Mouse (Mus musculus) large intestine, adult 2 months (tissue): ENCODE measurements around the gene Rpl7l1. TPM values are rescaled to one million over a fixed set of nuclear protein-coding genes. Genes with fewer than 3 reads are reported as not detected.
A peak's percentile ranks its signal among the peaks of the same experiment; 100 is the strongest.
"Not testable (repeated sequence)": the region's sequence is repeated elsewhere in the genome, so short reads cannot be mapped to it uniquely, and the experiment has no call there.

ENCODE experiments used
- DNase-seq: peaks from one replicate; pipeline ENCODE4 v3.0.0-alpha.2; 2012; ENCODE audit warnings: low read depth, low spot score
- WGBS: fragments of 180-500 bp; shearing (Covaris S2); methylation state at CpG from one replicate; pipeline ENCODE4 v1.1.7; 2018; 5-methylcytosine and 5-hydroxymethylcytosine counted together
- polyA plus RNA-seq: library from polyadenylated mRNA; depleted of rRNA; stranded (reverse); fragments of >200 nt; gene quantifications from 2 replicates; pipeline ENCODE4 v1.2.3, GENCODE M21; 2012

The Rpl7l1 gene
- polyA plus RNA-seq, 1 experiment, result 27.2 TPM

- no peak for DNase-seq
- 59% methylated on average over 2 of the region's 2 CpGs for WGBS
Measured at GRCm38 (mm10) chr17:46783222-46783565, 722 bp upstream of the Rpl7l1 start.

GRCm38 (mm10) chr17:46781876-46782275 lies 596 bp downstream of the Rpl7l1 start:
- WGBS, result under 1% methylated on average over 11 of the region's 11 CpGs
- DNase-seq, result no peak

GRCm38 (mm10) chr17:46776087-46776486 lies 6.4 kb downstream of the Rpl7l1 start:
- 26% methylated on average over 3 of the region's 3 CpGs for WGBS
- no peak for DNase-seq

GRCm38 (mm10) chr17:46775070-46775469 lies 7.4 kb downstream of the Rpl7l1 start:
- DNase-seq, result no peak
- 82% methylated on average over 9 of the region's 9 CpGs for WGBS

- 42% methylated on average over 2 of the region's 2 CpGs for WGBS
- no peak for DNase-seq
Measured at GRCm38 (mm10) chr17:46774131-46774472, 8.4 kb downstream of the Rpl7l1 start.

- WGBS, result 7% methylated on average over 20 of the region's 20 CpGs
- DNase-seq, result peak; percentile 51
Measured at GRCm38 (mm10) chr17:46773278-46774130, 9.0 kb downstream of the Rpl7l1 start.

GRCm38 (mm10) chr17:46772404-46773277 lies 9.8 kb downstream of the Rpl7l1 start, which contains the start of gene 2310039H08Rik:
Gene 2310039H08Rik (plus strand): TSS chr17:46772635.
- peak; percentile 68 for DNase-seq
- under 1% methylated on average over 50 of the region's 50 CpGs for WGBS

GRCm38 (mm10) chr17:46772038-46772403 lies 10.5 kb downstream of the Rpl7l1 start:
- WGBS, result 2% methylated on average over 5 of the region's 5 CpGs
- no peak for DNase-seq

GRCm38 (mm10) chr17:46771616-46772015 lies 10.9 kb downstream of the Rpl7l1 start:
- WGBS, result 65% methylated on average over 17 of the region's 17 CpGs
- DNase-seq, result no peak

GRCm38 (mm10) chr17:46771025-46771424 lies 11.4 kb downstream of the Rpl7l1 start:
- no peak for DNase-seq
- WGBS, result 82% methylated on average over 4 of the region's 4 CpGs

GRCm38 (mm10) chr17:46770546-46770945 lies 11.9 kb downstream of the Rpl7l1 start:
- DNase-seq, result no peak
- 93% methylated on average over 11 of the region's 11 CpGs for WGBS

- no peak for DNase-seq
- 40% methylated on average over 8 of the region's 8 CpGs for WGBS
Measured at GRCm38 (mm10) chr17:46767868-46768267, 14.6 kb downstream of the Rpl7l1 start.

GRCm38 (mm10) chr17:46764916-46765315 lies 17.6 kb downstream of the Rpl7l1 start:
- WGBS, result 62% methylated on average over 9 of the region's 9 CpGs
- not testable (repeated sequence) for DNase-seq

GRCm38 (mm10) chr17:46763544-46763943 lies 18.9 kb downstream of the Rpl7l1 start, which contains the start of gene Ptcra:
Gene Ptcra (minus strand): TSS chr17:46763712.
- WGBS, result 55% methylated on average over 2 of the region's 2 CpGs

GRCm38 (mm10) chr17:46758753-46759152 lies 23.7 kb downstream of the Rpl7l1 start:
- DNase-seq, result no peak
- WGBS, result 82% methylated on average over 12 of the region's 12 CpGs

More at GRCm38 (mm10) chr17:46763544-46763943, 18.9 kb downstream of the Rpl7l1 start, which contains the start of gene Ptcra:
- no peak for DNase-seq

GRCm38 (mm10) chr17:46751794-46752556 lies 30.5 kb downstream of the Rpl7l1 start, which contains the start of gene Cnpy3:
Gene Cnpy3 (minus strand): TSS chr17:46752214.
- under 1% methylated on average over 58 of the region's 58 CpGs for WGBS
- DNase-seq, result peak; percentile 79

GRCm38 (mm10) chr17:46751056-46751793 lies 31.2 kb downstream of the Rpl7l1 start:
- 14% methylated on average over 16 of the region's 16 CpGs for WGBS
- no peak for DNase-seq

- DNase-seq, result no peak
- WGBS, result 86% methylated on average over 4 of the region's 4 CpGs
Measured at GRCm38 (mm10) chr17:46750580-46750979, 31.9 kb downstream of the Rpl7l1 start.

GRCm38 (mm10) chr17:46749282-46749681 lies 33.2 kb downstream of the Rpl7l1 start:
- WGBS, result 79% methylated on average over 5 of the region's 5 CpGs
- DNase-seq, result no peak
